ENCODE assay signal across 8 mouse cellular contexts in the genomic region with DNA sequence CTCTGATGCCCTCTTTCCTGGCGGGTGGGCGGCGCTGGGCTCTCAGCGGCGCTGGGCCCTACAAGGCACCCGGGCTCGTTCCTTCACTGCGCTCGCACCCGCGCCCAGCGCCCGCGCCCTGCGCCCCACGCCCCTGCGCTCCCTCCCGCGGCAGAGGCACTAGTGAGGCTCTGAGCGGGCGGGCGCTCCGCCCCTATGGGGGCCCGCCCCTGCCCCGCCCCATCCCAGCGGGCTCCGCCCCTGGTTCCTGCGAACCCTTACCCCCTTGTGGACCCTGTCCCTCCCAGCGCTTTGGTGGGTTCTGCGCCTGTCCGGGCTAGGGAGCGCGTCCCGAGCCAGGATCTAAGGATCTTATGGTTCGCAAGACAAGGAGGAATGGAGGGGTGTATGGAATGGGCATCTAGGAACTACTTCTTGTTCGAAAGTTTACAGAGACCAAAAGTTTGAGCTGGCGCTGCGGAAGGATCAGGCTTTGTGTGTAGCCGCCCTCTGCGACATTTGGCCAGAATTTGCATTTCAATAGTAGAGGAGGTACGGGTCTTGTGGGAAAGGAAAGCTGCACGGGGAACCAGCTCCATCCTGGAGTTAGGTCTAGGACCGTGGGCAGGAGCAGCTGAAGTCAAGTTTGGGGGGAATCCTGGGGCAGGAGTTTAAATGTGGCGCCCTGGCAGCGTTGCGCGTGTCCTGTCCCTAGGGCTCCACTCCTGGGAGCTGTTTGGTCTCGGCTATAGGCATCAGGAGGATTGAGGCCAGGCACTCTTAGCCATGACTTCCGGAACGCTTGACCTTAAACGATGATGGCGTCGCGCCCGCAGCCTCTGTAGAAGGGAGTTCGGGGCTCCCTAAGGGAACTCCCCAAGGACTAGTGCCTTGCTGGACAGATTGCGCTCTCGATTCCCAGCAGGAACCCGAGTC. TPM values are rescaled to one million over a fixed set of nuclear protein-coding genes. Genes with fewer than 3 reads are reported as not detected.
A peak's percentile ranks its signal among the peaks of the same experiment; 100 is the strongest.
DNase-seq lines count a peak whose midpoint lies in the region; ATAC-seq and TF ChIP-seq lines count a peak whose summit lies in the region.

No protein-coding gene starts in this region.

- H3K9me3 ChIP-seq in forebrain, embryonic 12.5 days = no peaks in the 10 kb centered on the region

- no peak; the same call in none of the 2 replicates for TF ChIP-seq CTCF in layer of hippocampus, adult 2 months (conservative IDR thresholded peaks at IDR 0.05)

- peak overlapping the region; percentile 93 for H3K4me3 ChIP-seq in forebrain, embryonic 12.5 days (replicated peaks)
- H3K4me3 ChIP-seq in layer of hippocampus, adult 2 months = peak overlapping the region; percentile 62

- intact Hi-C loops in heart, postnatal 36 days (cut with DNase I) = loop anchor here (2.0 to 5.0 kb wide), 2 partner anchors 41 to 57 kb away; a partner anchor contains a TSS

- H3K4me1 ChIP-seq in forebrain, embryonic 12.5 days = peaks cover 92% of the 10 kb centered on the region

- H3K27ac ChIP-seq in forebrain, embryonic 12.5 days = peak overlapping the region; percentile 99
- peak overlapping the region; percentile 93 for H3K27ac ChIP-seq in layer of hippocampus, adult 2 months

- H3K9ac ChIP-seq in forebrain, embryonic 12.5 days = peak overlapping the region; percentile 92

- peak; percentile 45 for ATAC-seq in forebrain, embryonic 12.5 days (ENCODE audit: low FRiP score)
- peak; percentile 81 for ATAC-seq in megakaryocyte, adult 5-6 weeks (ENCODE audit: poor library complexity, severe bottlenecking)

- DNase-seq in A20 (ENCODE audit: low read depth, low spot score) = peak; percentile 94
- DNase-seq in adrenal gland, adult (ENCODE audit: inconsistent age in 2 of 2, low spot score in 1 of 2) = peak; percentile 85 to 97
- DNase-seq in heart, postnatal 36 days = peak; percentile 84 to 90
- DNase-seq in layer of hippocampus, adult 2 months (ENCODE audit: low spot score in 2 of 2) = no peak
- DNase-seq in retina, postnatal 1 day = peak; percentile 95
- DNase-seq in urinary bladder, postnatal 36 days (ENCODE audit: low spot score in 2 of 2) = peak; percentile 80 to 83

- H3K4me2 ChIP-seq in forebrain, embryonic 12.5 days = peak overlapping the region; percentile 60

- peaks cover 12% of the 10 kb centered on the region for H3K36me3 ChIP-seq in forebrain, embryonic 12.5 days (replicated peaks)

- no peaks in the 10 kb centered on the region for H3K27me3 ChIP-seq in forebrain, embryonic 12.5 days

- 1% methylated on average over 38 of the region's 59 CpGs for WGBS in forebrain, embryonic 12.5 days

RNA-seq across cellular contexts. Expression of a gene that starts 12.5 kb away (rescaled TPM):
- polyA plus RNA-seq in forebrain, embryonic 12.5 days (2016; fragmentation: Nextera tagmentation; extraction: Ambion mirVana) = 49.5 and 61.8 TPM in 2 replicates
- 10 to 100 TPM; 29.5 to 34.0 TPM for total RNA-seq in heart, postnatal 36 days (2021)
- 10 to 100 TPM; 32.7 to 35.7 TPM for total RNA-seq in layer of hippocampus, adult 2 months (2021)
- 37.6 and 43.0 TPM in 2 replicates for total RNA-seq in megakaryocyte, adult 5-6 weeks (2015)
- 22.3 and 48.3 TPM in 2 replicates for total RNA-seq in megakaryocyte, adult 5-6 weeks (2017)

RNA-seq across cellular contexts. Expression of a gene that starts 58.9 kb away (rescaled TPM):
- 30.0 and 33.9 TPM in 2 replicates for polyA plus RNA-seq in forebrain, embryonic 12.5 days (2016; fragmentation: Nextera tagmentation; extraction: Ambion mirVana)
- total RNA-seq in heart, postnatal 36 days (2021) = 10 to 100 TPM; 36.9 to 39.1 TPM
- 10 to 100 TPM; 49.3 to 51.3 TPM for total RNA-seq in layer of hippocampus, adult 2 months (2021)
- total RNA-seq in megakaryocyte, adult 5-6 weeks (2015) = 41.6 and 43.9 TPM in 2 replicates
- total RNA-seq in megakaryocyte, adult 5-6 weeks (2017) = 31.1 and 34.6 TPM in 2 replicates

Comparison
In these comparisons a context has a peak if more than half of its experiments do, and no peak if none do; other contexts are left out.
1. DNase-seq: peak in A20 (single experiment), adrenal gland, adult (2 of 2), heart, postnatal 36 days (2 of 2), retina, postnatal 1 day (single experiment) and urinary bladder, postnatal 36 days (2 of 2); none in layer of hippocampus, adult 2 months (0 of 2).